Mouse (Mus musculus): ENCODE measurements around the gene Chrna9. TPM values are rescaled to one million over a fixed set of nuclear protein-coding genes. Genes with fewer than 3 reads are reported as not detected.

The Chrna9 gene
- not detected for total RNA-seq (2021)

DNA sequence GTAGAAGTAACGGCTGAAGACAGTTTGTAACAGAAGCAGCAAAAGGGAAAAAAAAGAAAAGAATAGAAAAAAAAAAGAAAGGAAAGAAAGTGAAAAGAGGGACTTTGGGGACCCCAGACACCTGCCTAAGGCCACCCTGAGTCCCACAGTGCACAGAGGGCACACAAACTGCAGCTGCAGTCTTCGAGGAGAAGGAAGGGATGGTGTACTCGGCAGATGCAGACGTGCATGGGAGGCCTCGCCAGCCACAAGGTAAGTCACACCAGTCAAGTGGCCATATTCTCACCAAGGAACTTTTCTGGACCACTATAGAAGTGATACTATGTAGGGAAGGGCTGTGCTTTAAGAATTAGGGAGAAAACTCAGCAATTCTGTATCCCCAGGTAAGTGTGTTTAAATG, at the start of gene Chrna9:
Gene Chrna9 (plus strand): TSS at position 139 of the 400 bp plus-strand sequence.
- no peak for DNase-seq (ENCODE audit: low spot score in 2 of 2)
- intact Hi-C loops (cut with DNase I): loop anchor here (5.0 kb wide), 2 partner anchors 112 to 172 kb away; partner anchors contain the start of gene N4bp2

DNA sequence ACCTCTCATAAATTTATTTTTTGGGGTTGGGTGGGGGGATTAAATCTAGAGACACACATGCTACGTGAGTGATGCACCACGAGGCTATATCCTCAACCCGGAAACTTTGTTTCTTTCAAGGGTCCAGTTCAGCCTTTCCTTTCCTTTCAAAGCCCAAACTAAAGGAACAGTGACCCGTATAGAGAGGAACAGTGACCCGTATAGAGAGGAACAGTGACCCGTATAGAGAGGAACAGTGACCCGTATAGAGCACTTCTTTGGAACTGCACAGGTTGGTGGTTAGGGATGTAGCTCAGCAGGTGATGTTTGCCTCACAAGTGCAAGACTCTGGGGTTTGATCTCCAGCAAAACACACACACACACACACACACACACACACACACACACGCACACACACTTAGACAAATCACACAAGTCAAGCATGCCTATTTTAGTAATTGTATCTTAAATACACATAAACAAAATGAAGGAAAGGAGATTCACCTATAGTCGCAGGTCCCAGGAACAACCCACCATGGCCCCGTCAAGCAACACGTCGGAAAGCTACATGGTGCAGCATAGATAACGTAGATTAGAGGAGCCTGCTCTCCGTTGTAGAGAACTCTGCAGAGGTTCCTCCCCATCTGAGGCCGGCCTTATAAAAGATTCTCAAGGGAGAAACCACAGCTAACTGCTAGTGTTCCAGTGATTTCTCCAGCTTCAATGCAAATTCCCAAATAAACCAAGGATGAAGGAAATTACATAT, 48.9 kb upstream of the Chrna9 start:
- no peak for DNase-seq (ENCODE audit: low spot score in 2 of 2)
- intact Hi-C loops (cut with DNase I): no loop called here

DNA sequence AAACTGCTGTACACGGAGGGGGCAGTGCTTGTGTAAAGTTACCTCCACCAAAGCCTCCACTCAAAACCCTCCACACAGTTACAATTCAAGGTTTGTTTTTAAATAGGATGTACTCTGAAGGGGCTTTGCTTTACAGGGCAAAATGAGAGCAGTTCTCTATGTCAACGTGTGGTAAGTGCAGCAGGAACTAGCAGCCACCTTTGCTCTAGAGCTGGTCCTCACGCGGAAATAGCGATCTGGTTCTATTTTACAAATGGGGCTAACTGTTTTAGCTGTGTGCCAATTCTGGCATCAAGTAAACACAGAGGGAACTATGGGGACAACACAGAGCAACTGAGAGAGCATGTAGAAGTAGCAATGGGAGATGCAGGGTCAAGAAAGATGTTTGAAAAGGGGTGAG, 46.6 kb upstream of the Chrna9 start:
- intact Hi-C loops (cut with DNase I): no loop called here

DNA sequence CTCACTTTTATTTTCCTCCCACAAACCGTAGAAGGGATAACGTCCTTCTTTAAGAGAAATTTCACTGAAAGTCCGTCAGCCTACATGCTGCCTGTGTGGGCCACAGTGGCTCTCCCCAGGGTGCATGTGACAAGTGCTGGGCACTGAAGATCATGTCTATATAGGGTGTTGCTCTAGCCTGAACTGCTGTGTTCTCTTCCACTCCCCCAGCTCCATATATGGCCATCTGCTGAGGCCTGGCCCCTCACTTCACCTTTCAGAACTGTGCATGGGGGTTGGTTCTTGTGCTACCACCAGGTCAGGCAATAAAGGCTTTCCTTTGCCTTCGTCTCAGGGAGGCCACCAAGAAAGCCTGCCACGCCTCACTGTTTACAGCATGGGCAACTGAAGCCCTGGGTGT, 45.7 kb upstream of the Chrna9 start:
- no peak for DNase-seq (ENCODE audit: low spot score in 2 of 2)
- intact Hi-C loops (cut with DNase I): no loop called here

More for the DNA sequence above, 46.6 kb upstream of the Chrna9 start:
- DNase-seq (ENCODE audit: low spot score in 2 of 2): no peak

DNA sequence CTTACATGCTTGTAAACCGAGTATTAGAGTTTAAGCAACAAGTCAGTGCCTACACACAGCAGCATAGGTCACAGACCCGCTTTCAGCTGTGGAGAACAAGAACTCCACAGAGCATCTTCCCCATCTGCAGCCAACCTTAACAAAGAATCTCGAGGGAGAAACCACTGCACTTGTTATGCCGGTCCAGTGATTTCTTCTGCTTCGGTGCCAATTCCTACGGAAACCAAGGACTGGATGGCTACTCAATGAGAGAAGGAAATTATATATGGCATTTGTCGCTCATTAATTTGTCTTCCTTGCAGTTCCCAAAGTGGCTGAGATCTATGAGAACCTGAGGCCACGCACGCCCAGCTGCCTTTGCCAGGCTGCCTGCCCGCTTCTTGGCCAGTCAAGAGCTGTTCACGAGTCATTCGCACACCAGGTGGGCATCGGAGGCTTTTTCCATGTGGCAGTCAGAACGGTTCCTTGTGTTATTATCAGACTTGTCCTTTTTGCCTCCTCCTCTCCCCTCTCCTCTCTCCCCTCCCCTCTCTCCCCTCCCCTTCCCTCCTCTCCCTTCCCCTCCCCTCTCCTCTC, 43.4 kb upstream of the Chrna9 start:
- DNase-seq (ENCODE audit: low spot score in 2 of 2): no peak
- intact Hi-C loops (cut with DNase I): no loop called here

DNA sequence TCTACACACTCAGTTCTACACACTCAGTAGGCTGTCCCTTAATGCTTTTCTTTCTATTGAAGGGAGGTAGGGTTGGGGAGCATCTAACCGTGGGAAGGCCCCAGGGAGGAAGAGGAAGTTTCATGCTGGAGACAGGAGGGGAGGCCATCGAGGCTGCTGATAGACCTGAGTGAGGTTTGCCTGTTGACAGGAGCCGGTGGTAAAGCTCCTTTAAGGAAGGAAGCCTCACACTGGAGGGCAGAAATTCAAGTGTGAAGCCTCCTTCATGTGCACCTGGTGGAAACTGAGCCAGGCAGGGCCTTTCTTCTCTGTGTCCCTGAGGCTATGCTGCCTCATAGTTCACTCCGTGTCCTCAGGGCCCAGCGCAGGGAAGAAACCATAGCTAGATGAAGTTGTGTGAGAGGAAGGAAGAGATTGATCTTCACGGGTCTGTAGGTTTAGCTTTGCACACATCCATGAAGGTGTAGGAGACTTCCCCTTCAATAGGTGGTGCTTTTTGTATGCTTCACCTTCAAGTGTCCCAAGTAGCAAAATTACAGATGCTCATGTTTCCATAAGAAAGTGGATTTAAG, 39.5 kb upstream of the Chrna9 start:
- no peak for DNase-seq (ENCODE audit: low spot score in 2 of 2)

DNA sequence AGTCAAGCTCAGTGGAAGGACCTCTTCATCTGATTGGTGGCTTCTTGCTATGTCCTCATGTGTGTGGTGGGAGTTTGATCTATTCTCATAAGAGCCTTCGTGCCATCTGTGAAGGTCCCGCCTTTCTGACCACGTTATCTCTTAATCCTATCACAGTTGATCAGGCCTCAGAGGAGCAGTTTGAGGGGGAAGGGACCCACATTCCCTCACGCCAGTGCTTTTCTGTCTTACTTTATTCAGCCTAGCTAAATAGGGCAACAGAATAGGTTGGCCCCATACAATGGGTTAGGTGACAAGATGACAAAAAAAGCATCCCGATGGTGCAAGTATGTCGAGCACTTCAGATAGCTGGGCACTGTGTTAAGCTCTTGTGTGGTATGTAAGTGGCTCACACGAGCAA, 39.0 kb upstream of the Chrna9 start:
- intact Hi-C loops (cut with DNase I): no loop called here

More for the DNA sequence above, 39.5 kb upstream of the Chrna9 start:
- intact Hi-C loops (cut with DNase I): no loop called here

DNA sequence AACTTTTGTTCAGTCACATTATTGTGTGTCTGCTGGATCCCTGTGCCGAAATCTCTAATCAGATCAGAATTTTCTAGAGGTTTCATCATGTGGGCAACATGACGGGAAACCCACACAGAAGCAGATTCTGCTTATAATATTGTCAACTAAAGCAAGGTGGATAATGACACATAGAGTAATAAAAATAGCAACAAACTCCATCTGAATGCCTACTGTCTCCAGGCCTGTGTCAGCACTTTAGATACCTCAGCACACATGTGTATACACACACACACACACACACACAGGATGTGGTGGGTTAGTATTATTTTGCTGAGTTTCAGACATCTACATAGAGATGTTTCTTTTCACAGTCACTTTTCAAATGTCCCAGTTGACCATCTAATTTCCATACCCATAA, 37.0 kb upstream of the Chrna9 start:
- intact Hi-C loops (cut with DNase I): no loop called here

More for the DNA sequence above, 39.0 kb upstream of the Chrna9 start:
- DNase-seq (ENCODE audit: low spot score in 2 of 2): no peak

DNA sequence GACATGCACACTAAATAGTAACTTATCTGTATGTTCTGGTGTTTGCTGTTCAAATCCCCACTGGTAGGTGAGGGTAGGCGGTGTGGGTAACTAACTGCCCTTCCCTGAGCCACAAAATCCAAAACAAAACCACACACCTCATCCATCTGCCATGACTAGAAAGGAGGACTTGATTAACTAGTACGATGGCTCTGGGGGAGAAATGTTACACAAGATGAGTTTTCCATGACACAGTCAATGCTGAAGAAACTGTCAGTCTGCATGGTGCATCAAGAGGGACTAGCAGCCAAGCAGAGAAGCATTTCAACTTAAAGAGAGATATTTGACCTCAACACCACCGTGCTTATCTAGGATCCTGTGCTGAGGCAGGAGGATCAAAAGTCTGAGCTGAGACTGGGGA, 36.0 kb upstream of the Chrna9 start:
- no peak for DNase-seq (ENCODE audit: low spot score in 2 of 2)
- intact Hi-C loops (cut with DNase I): no loop called here

More for the DNA sequence above, 37.0 kb upstream of the Chrna9 start:
- DNase-seq (ENCODE audit: low spot score in 2 of 2): no peak

DNA sequence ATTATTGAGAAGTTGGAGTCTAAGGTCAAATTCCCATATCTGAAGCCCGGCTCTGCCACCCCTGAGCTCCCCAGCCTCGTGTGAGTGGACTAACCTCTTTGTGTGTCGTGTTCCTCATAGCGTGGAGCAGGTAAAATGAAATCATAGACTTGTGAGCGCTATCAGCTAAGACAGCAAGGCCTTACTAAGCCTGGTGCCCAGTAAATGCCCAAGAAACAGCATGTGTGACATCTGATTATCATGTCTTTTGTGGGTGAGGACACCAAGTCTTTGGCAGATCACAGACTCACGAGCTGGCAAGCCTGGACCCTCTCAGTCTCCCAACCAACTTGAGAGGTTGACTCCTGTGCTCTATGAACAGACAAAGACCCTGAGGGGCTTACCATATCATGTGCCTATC, 34.6 kb upstream of the Chrna9 start:
- intact Hi-C loops (cut with DNase I): no loop called here
- no peak for DNase-seq (ENCODE audit: low spot score in 2 of 2)

DNA sequence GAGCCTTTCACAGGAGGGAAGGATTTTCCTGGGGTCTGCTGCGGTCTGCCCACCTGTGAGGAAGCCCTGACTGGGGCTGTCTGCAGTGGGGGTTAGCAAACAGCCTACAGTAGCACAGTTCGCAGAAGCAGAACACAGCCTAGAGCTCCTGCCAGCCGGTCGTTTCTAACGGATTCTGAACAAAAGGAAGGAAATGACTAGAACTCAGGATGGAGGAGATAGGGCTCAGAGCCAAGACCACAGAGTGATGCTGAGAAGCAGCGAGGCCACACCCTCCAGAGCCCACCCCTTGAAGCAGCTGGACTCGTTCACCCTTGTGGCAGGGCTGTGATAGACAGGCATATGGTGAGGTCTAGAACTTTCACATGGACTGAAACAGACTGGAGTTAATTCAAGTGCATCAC, 33.9 kb upstream of the Chrna9 start:
- DNase-seq (ENCODE audit: low spot score in 2 of 2): no peak
- intact Hi-C loops (cut with DNase I): no loop called here

DNA sequence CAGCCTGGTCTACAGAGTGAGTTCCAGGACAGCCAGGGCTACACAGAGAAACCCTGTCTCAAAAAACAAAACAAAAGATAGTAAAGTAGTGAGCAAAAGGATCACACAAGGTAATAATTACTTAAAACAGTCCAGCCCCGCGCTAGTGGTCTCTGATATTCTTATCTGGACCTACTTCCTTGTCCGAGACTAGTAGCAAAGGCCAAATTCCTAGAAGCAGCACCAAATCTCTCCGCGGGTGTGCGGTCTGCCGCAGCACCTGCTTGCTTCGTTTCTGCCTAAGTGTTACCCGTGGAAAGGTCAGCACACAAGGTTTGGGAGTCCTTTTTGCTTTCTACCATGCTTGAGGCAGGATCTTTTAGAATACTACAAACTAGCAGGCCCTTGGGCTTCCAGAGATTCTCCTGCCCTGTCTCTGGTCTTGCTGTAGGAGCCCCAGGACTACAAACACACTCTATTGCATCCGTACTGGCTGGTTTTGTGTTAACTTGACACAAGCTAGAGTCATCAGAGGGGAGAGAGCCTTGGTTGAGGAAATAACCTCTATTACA, 32.8 kb upstream of the Chrna9 start:
- no peak for DNase-seq (ENCODE audit: low spot score in 2 of 2)
- intact Hi-C loops (cut with DNase I): no loop called here

DNA sequence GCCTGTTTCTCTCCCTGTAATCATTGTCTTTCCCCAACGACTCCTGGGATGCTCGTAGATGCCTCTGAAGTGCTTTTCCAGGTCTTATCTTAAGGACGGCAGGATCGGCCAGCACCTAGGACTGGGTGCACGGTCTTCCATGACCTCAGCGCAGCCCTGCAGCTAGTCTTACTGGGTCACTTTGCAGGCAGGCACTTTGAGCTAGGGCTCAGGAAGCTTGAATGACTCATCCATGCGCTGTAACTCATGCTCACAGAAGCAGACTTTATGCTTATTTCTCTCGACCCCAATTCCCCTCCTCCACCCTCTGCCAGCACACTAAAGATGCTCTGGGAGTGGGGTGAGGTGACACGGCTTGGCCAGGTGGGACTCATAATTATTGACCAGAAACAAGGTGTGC, 31.9 kb upstream of the Chrna9 start:
- intact Hi-C loops (cut with DNase I): no loop called here
- no peak for DNase-seq (ENCODE audit: low spot score in 2 of 2)

DNA sequence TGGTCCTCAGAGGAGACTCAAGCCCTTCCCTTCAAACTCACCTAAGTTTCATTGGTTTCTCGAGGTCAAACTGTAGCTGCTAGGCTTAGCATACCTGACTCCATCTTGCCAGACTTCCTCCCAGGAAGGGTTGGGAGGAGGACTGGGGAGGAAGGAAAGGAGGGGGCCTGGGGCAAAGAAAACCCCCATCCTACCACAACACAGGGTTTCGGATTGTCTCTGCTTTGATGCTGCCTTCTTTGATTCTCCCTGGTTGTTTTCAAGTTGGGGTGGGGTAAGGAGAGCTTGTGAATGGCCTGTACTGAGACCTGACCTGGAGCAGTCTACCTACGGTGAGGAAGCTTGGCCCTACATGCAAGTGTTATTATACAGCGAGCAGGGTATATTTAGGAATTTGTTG, 30.2 kb upstream of the Chrna9 start:
- intact Hi-C loops (cut with DNase I): no loop called here
- DNase-seq (ENCODE audit: low spot score in 2 of 2): no peak

DNA sequence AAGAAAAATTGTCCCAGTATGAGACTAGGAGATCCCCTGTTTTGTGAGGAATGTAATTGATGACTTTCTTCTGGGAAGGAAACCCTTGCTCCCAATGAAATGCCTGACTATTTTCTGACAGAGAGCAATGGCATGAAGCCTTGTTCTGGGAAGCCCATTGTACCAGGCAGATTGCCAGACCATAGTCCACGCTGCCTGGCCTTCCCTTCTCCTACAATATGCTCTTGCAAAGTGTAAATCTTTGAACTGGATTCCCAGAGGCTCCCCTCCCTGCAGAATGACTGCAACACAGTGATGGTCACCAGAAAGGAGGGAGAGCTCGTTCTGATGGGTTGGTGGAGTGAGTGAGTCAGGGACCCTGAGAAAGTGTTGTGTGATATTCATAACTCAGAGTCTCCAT, 26.0 kb upstream of the Chrna9 start:
- intact Hi-C loops (cut with DNase I): no loop called here
- no peak for DNase-seq (ENCODE audit: low spot score in 2 of 2)

DNA sequence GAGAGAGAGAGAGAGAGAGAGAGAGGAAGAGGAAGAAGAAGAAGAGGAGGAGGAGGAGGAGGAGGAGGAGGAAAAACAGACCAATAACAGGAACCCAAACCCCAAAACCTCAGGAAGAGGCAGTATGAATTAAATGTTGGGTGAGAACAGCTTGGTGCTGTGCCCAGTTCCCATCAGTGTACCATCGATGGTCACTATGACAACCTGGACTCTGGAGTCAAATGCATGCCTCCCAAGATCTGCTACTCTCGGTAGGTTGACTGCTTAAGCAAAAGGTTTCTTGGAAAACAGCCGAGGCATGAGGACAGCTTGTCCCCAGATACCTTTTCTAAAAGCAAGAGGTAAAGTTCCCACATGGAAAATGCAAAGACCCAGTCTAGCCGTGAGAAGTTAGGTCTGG, 25.4 kb upstream of the Chrna9 start:
- peak in 1 of 2 experiments; percentile 8 for DNase-seq (ENCODE audit: low spot score in 2 of 2)
- intact Hi-C loops (cut with DNase I): no loop called here

DNA sequence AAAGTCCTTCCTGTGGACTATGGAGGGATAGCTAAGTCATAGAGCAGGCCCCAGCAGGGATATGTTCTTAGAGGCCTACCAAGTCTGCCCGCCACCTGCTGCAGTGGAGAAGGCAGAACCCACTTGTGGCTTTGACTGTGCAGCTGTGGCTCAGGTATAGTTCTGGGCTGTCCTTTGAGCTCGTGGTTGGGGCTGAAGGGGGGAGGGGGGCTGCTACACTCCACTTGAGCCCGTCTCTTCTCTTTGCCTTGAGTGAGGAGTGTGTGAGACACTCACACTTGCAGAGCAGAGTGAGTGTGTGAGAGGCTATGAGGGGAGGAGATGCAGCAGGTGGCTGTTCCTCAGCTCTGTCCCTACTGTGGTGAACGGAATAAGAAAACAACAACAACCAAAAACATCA, 24.3 kb upstream of the Chrna9 start:
- intact Hi-C loops (cut with DNase I): no loop called here
- DNase-seq (ENCODE audit: low spot score in 2 of 2): no peak

DNA sequence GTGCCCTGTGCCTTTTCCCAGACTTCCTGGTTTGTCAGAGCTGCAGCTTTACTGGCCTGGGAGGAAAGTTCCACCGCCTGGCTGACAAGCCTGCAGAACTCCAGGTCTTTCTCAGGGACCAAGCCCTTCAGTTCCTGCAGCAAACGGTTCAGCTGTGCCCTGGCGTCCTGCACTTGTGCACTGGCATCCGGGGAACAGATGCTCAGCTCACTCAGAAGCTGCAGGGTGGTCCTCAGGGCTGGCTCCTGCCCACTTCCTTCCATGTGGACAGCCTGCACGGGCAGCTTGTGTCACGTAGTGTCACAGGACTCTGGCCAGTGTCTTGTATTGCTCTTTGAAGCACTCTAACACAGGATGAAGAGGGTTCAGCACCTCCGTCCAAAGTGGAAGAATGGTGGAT, 23.0 kb upstream of the Chrna9 start:
- no peak for DNase-seq (ENCODE audit: low spot score in 2 of 2)
- intact Hi-C loops (cut with DNase I): no loop called here

DNA sequence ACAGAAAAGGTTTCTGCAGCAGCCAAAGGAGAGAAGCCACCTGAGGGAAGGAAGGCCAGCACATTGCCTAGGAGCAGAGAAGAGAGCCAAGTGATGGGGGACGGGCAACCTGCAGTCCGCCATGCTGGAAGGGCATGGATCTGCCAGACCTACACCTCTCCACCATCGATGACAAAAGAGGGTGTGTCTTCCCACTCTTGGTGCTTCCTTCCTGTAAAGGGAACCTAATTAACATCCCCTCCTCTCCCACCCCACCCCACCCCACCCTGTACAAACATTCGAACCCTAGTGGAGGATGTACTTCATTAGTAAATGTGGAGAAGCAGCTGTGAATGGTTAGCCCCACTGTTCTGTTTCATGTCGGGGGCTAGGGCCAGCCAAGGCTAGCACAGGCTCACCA, 22.5 kb upstream of the Chrna9 start:
- intact Hi-C loops (cut with DNase I): no loop called here
- no peak for DNase-seq (ENCODE audit: low spot score in 2 of 2)

DNA sequence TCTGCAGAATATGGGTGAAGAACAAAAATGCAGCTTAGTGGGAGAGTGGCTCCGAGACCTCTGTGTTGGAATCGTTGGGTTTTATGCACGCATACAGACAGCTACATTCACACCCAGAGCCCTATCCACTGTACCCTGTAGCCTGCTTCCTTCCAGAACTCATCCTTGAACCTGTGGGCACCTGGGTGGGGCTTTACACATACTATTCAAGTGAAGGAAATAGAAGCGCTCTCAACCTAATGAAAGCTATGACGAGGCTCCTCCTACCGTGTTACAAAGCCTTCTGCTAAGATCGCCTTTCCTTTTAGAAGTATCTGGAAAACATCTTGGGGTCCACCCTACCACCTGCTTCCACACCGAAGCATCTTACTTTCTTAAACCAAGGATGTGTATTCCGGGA, 21.6 kb upstream of the Chrna9 start:
- intact Hi-C loops (cut with DNase I): no loop called here
- DNase-seq (ENCODE audit: low spot score in 2 of 2): no peak

DNA sequence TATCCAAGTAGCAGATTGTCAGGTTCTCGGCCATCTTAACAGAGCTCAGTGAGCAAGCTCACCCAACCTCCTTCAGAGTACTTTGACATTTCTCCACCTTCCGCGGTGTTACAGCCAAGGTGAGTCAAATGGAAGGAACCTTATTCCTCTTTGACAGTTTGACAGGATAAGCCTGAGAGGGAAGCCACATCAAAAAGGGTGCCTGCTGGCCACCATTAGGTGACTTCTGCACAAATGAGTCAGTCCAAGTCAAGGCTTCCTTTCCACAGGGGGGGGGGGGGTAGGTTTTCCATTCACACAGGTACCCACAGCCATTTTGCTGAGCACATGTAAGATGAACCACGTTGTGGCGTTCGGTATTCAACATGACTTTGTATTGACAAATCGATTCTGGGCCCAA, 20.4 kb upstream of the Chrna9 start:
- intact Hi-C loops (cut with DNase I): no loop called here
- no peak for DNase-seq (ENCODE audit: low spot score in 2 of 2)

All from left cerebral cortex, postnatal 36 days (tissue).